Mouse (Mus musculus): ENCODE results near the gene Kcnh1.

- TF ChIP-seq CTCF (IDR thresholded peaks at IDR 0.05; ENCODE audit: low read depth) (no peak), EP300 (optimal IDR thresholded peaks at IDR 0.05) (no peak)
These were observed 10.7 kb upstream of the Kcnh1 start for GRCm38 (mm10) chr1:192179877-192180276.

Measured in stomach, postnatal 0 days (tissue).